ENCODE assay signal across 7 mouse cellular contexts in genomic region chr11:50236937-50237835, GRCm38 (mm10). TPM values are rescaled to one million over a fixed set of nuclear protein-coding genes. Genes with fewer than 3 reads are reported as not detected.
DNase-seq lines count a peak whose midpoint lies in the region; ATAC-seq and TF ChIP-seq lines count a peak whose summit lies in the region.

No protein-coding gene starts in this region.

- no peak overlapping the region for H3K27ac ChIP-seq in kidney, postnatal 0 days
- no peak overlapping the region for H3K27ac ChIP-seq in neural tube, embryonic 14.5 days (ENCODE audit: low read depth, low read length)

- H3K27me3 ChIP-seq in erythroblast, embryonic 14.5 days (ENCODE audit: control insufficient read depth) = peaks cover 9% of the 10 kb centered on the region
- H3K27me3 ChIP-seq in kidney, postnatal 0 days (ENCODE audit: insufficient read depth, low read length) = no peaks in the 10 kb centered on the region
- peaks cover 12% of the 10 kb centered on the region for H3K27me3 ChIP-seq in neural tube, embryonic 14.5 days (ENCODE audit: control insufficient read depth, insufficient read depth, low read length)

- H3K9me3 ChIP-seq in erythroblast, embryonic 14.5 days (ENCODE audit: control insufficient read depth, low read length) = no peaks in the 10 kb centered on the region; the same call in 1 of the 2 replicates
- H3K9me3 ChIP-seq in kidney, postnatal 0 days (replicated peaks; ENCODE audit: low read length) = no peaks in the 10 kb centered on the region
- H3K9me3 ChIP-seq in neural tube, embryonic 14.5 days (ENCODE audit: control insufficient read depth, low read length) = no peaks in the 10 kb centered on the region

- DNase-seq in spleen, postnatal 4 days (ENCODE audit: low spot score in 2 of 2) = peak; percentile 45 to 77
- DNase-seq in spleen, adult 18-20 months = no peak
- no peak for DNase-seq in kidney, postnatal 0 days (ENCODE audit: low spot score)
- DNase-seq in left cerebral cortex, adult 18-20 months (ENCODE audit: low spot score in 2 of 2) = no peak
- DNase-seq in frontal cortex, postnatal 14 days (ENCODE audit: low spot score in 2 of 2) = no peak

- peaks cover 41% of the 10 kb centered on the region for H3K4me1 ChIP-seq in erythroblast, embryonic 14.5 days (ENCODE audit: control insufficient read depth)
- H3K4me1 ChIP-seq in kidney, postnatal 0 days (replicated peaks; ENCODE audit: insufficient read depth, low read length) = peaks cover 12% of the 10 kb centered on the region; the same call in 1 of the 2 replicates
- H3K4me1 ChIP-seq in neural tube, embryonic 14.5 days (ENCODE audit: control insufficient read depth, insufficient read depth, low read length) = peaks cover 11% of the 10 kb centered on the region; the same call in 1 of the 2 replicates

- H3K4me2 ChIP-seq in kidney, postnatal 0 days (ENCODE audit: low read length) = peak overlapping the region; percentile 85
- peak overlapping the region; percentile 92 for H3K4me2 ChIP-seq in neural tube, embryonic 14.5 days (ENCODE audit: low read depth, low read length)

- whole genome bisulfite sequencing in kidney, postnatal 0 days = 2% methylated on average over 66 of the region's 66 CpGs
- WGBS in neural tube, embryonic 14.5 days = 2% methylated on average over 62 of the region's 66 CpGs

- peaks cover 40% of the 10 kb centered on the region for H3K36me3 ChIP-seq in erythroblast, embryonic 14.5 days (ENCODE audit: control insufficient read depth)
- peaks cover 28% of the 10 kb centered on the region for H3K36me3 ChIP-seq in kidney, postnatal 0 days (ENCODE audit: insufficient read depth, low read length)
- H3K36me3 ChIP-seq in neural tube, embryonic 14.5 days (ENCODE audit: control insufficient read depth, insufficient read depth, low read length) = peaks cover 29% of the 10 kb centered on the region

- TF ChIP-seq CTCF in kidney, postnatal 0 days (IDR thresholded peaks at IDR 0.05; ENCODE audit: low read depth) = no peak

- peak; percentile 23 for ATAC-seq in kidney, postnatal 0 days (replicated peaks; ENCODE audit: low FRiP score, low read depth)
- ATAC-seq in neural tube, embryonic 14.5 days (ENCODE audit: low read depth) = peak; percentile 78

- peak overlapping the region; percentile 65 for H3K9ac ChIP-seq in kidney, postnatal 0 days (ENCODE audit: low read depth, low read length)
- peak overlapping the region; percentile 48 for H3K9ac ChIP-seq in neural tube, embryonic 14.5 days (replicated peaks; ENCODE audit: low read depth, low read length)

- H3K4me3 ChIP-seq in erythroblast, embryonic 14.5 days (replicated peaks) = peak overlapping the region; percentile 75
- H3K4me3 ChIP-seq in kidney, postnatal 0 days (replicated peaks; ENCODE audit: low read depth, low read length) = peak overlapping the region; percentile 59
- peak overlapping the region; percentile 48 for H3K4me3 ChIP-seq in neural tube, embryonic 14.5 days (ENCODE audit: low read depth, low read length)

RNA-seq across cellular contexts. Expression of gene Ltc4s, which starts 1.2 kb away (rescaled TPM):
- polyA plus RNA-seq in erythroblast, embryonic 14.5 days (2012) = not detected in 2 replicates
- polyA plus RNA-seq in kidney, postnatal 0 days (2015; fragmentation: Nextera tagmentation; extraction: Ambion mirVana) = 8.5 and 9.6 TPM in 2 replicates
- 1.3 and 3.3 TPM in 2 replicates for polyA plus RNA-seq in neural tube, embryonic 14.5 days (2014; fragmentation: Nextera tagmentation; extraction: Ambion mirVana)
- 1 to 10 TPM; 6.1 to 7.0 TPM for total RNA-seq in left cerebral cortex, adult 18-20 months (2021)

RNA-seq across cellular contexts. Expression of gene Mgat4b, which starts 26.5 kb away (rescaled TPM):
- 23.6 and 24.7 TPM in 2 replicates for polyA plus RNA-seq in erythroblast, embryonic 14.5 days (2012)
- 53.4 and 62.1 TPM in 2 replicates for polyA plus RNA-seq in kidney, postnatal 0 days (2015; fragmentation: Nextera tagmentation; extraction: Ambion mirVana)
- 52.0 and 53.6 TPM in 2 replicates for polyA plus RNA-seq in neural tube, embryonic 14.5 days (2014; fragmentation: Nextera tagmentation; extraction: Ambion mirVana)
- total RNA-seq in left cerebral cortex, adult 18-20 months (2021) = 10 to 100 TPM; 65.8 to 72.0 TPM

RNA-seq across cellular contexts. Expression of gene Sqstm1, which starts 26.6 kb away (rescaled TPM):
- polyA plus RNA-seq in erythroblast, embryonic 14.5 days (2012) = 19.5 and 24.0 TPM in 2 replicates
- polyA plus RNA-seq in kidney, postnatal 0 days (2015; fragmentation: Nextera tagmentation; extraction: Ambion mirVana) = 326 and 333 TPM in 2 replicates
- 377 and 383 TPM in 2 replicates for polyA plus RNA-seq in neural tube, embryonic 14.5 days (2014; fragmentation: Nextera tagmentation; extraction: Ambion mirVana)
- 100 to 1,000 TPM; 492 to 540 TPM for total RNA-seq in left cerebral cortex, adult 18-20 months (2021)

RNA-seq across cellular contexts. Expression of gene Maml1, which starts 54.9 kb away (rescaled TPM):
- polyA plus RNA-seq in erythroblast, embryonic 14.5 days (2012) = 0.47 and 0.68 TPM in 2 replicates
- 5.0 and 6.0 TPM in 2 replicates for polyA plus RNA-seq in kidney, postnatal 0 days (2015; fragmentation: Nextera tagmentation; extraction: Ambion mirVana)
- polyA plus RNA-seq in neural tube, embryonic 14.5 days (2014; fragmentation: Nextera tagmentation; extraction: Ambion mirVana) = 3.5 and 4.4 TPM in 2 replicates
- 10 to 100 TPM; 10.3 to 10.7 TPM for total RNA-seq in left cerebral cortex, adult 18-20 months (2021)

Comparison
In these comparisons a context has a peak if more than half of its experiments do, and no peak if none do; other contexts are left out.
1. DNase-seq: peak in spleen, postnatal 4 days (2 of 2); none in spleen, adult 18-20 months (0 of 2), kidney, postnatal 0 days (single experiment), left cerebral cortex, adult 18-20 months (0 of 2) and frontal cortex, postnatal 14 days (0 of 2).
2. RNA of gene Sqstm1, which starts 26.6 kb away (polyA plus RNA-seq): 377 to 383 TPM in neural tube, embryonic 14.5 days and 326 to 333 TPM in kidney, postnatal 0 days; 19.5 to 24.0 TPM in erythroblast, embryonic 14.5 days; every median in the first group is over 10 times any median in the second.
3. Peak in every context shown above with its lines, with median percentiles within 50 percentile points of each other: H3K4me3 ChIP-seq.